Mouse (Mus musculus) C2C12 (cell line): ENCODE data around the gene Rfc5. TPM values are rescaled to one million over a fixed set of nuclear protein-coding genes. Genes with fewer than 3 reads are reported as not detected.
"Not testable (repeated sequence)": the region's sequence is repeated elsewhere in the genome, so short reads cannot be mapped to it uniquely, and the experiment has no call there.

Experiments
- H3K27me3 ChIP-seq: one replicate; pipeline ENCODE4 v1.6.1; 2011; ENCODE audit not compliant: control insufficient read depth, insufficient read depth, insufficient read length
- H3K36me3 ChIP-seq: one replicate; pipeline ENCODE4 v1.6.1; 2011; ENCODE audit not compliant: control insufficient read depth, insufficient read depth
- H3K4me3 ChIP-seq: one replicate; pipeline ENCODE4 v1.5.1; 2011; ENCODE audit warnings: mild to moderate bottlenecking, control low read depth; ENCODE audit not compliant: poor library complexity, insufficient read depth, severe bottlenecking
- H3K79me2 ChIP-seq: one replicate; pipeline ENCODE4 v1.6.1; 2011; ENCODE audit not compliant: control insufficient read depth, insufficient read depth
- H3K79me3 ChIP-seq: one replicate; pipeline ENCODE4 v1.6.1; 2011; ENCODE audit warnings: low read depth, control low read depth
- H3ac ChIP-seq: one replicate; pipeline ENCODE3; 2011; ENCODE audit warnings: low read depth; ENCODE audit not compliant: control insufficient read depth, insufficient read length
- CEBPB ChIP-seq: IDR thresholded peaks from one replicate; pipeline ENCODE4 v1.6.1; 2011; ENCODE audit warnings: low read depth, mild to moderate bottlenecking, control low read depth, moderate library complexity
- CTCF ChIP-seq: IDR thresholded peaks from one replicate; pipeline ENCODE4 v1.5.1; 2011; ENCODE audit not compliant: control insufficient read depth, insufficient read depth, insufficient read length
- FOSL1 ChIP-seq: IDR thresholded peaks from one replicate; pipeline ENCODE4 v1.8.0; 2011; ENCODE audit warnings: mild to moderate bottlenecking, low read length; ENCODE audit not compliant: poor library complexity, insufficient read depth, severe bottlenecking
- MAX ChIP-seq: IDR thresholded peaks from one replicate; pipeline ENCODE4 v1.6.1; 2011; ENCODE audit warnings: mild to moderate bottlenecking, control low read depth
- MYOD1 ChIP-seq: IDR thresholded peaks from one replicate; pipeline ENCODE4 v1.6.1; 2011; ENCODE audit warnings: low read depth; ENCODE audit not compliant: control insufficient read depth, insufficient read length
- MYOG ChIP-seq: IDR thresholded peaks from one replicate; pipeline ENCODE4 v1.6.1; 2011; ENCODE audit not compliant: control insufficient read depth, insufficient read length; ENCODE audit errors: extremely low read depth
- USF1 ChIP-seq: IDR thresholded peaks from one replicate; pipeline ENCODE4 v1.6.1; 2011; ENCODE audit warnings: low read depth, mild to moderate bottlenecking, control low read depth, moderate library complexity
- polyA plus RNA-seq: library from polyadenylated mRNA; unstranded; fragments of >200 nt; fragmentation: generic; extraction: Trizol; gene quantifications from one replicate; pipeline ENCODE4 v1.2.1, GENCODE M21; 2012; ENCODE audit warnings: missing spikeins

Rfc5 gene
- polyA plus RNA-seq, 1 experiment = 54.8 TPM

GRCm38 (mm10) chr5:117381785-117382184, 7.1 kb downstream of the Rfc5 start:
- peaks cover under 1% of the 10 kb centered on the region for H3K79me3 ChIP-seq
- H3ac ChIP-seq = no peak overlapping the region
- no peak for TF ChIP-seq MYOD1
- no peak for TF ChIP-seq CEBPB
- TF ChIP-seq FOSL1 = no peak
- no peak for TF ChIP-seq USF1
- H3K4me3 ChIP-seq = no peak overlapping the region
- peaks cover 6% of the 10 kb centered on the region for H3K79me2 ChIP-seq
- no peaks in the 10 kb centered on the region for H3K27me3 ChIP-seq
- H3K36me3 ChIP-seq = peaks cover 87% of the 10 kb centered on the region

- Histone ChIP-seq H3K4me3 (no peak overlapping the region), H3K36me3 (peaks cover 88% of the 10 kb centered on the region), H3ac (no peak overlapping the region), H3K79me3 (no peaks in the 10 kb centered on the region), H3K27me3 (no peaks in the 10 kb centered on the region), H3K79me2 (no peaks in the 10 kb centered on the region)
- TF ChIP-seq CTCF = no peak
- no peak for TF ChIP-seq MYOG
- no peak for TF ChIP-seq MYOD1
- TF ChIP-seq USF1 = no peak
- TF ChIP-seq FOSL1 = no peak
- TF ChIP-seq MAX = no peak
- no peak for TF ChIP-seq CEBPB
Observed at GRCm38 (mm10) chr5:117380199-117380598, 8.6 kb downstream of the Rfc5 start.

- not testable (repeated sequence) for H3K79me2 ChIP-seq, H3K27me3 ChIP-seq, H3ac ChIP-seq, H3K79me3 ChIP-seq, H3K4me3 ChIP-seq
- peaks cover 82% of the 10 kb centered on the region for H3K36me3 ChIP-seq
Observed at GRCm38 (mm10) chr5:117377731-117378130, 11.1 kb downstream of the Rfc5 start.

GRCm38 (mm10) chr5:117376331-117376761, 12.5 kb downstream of the Rfc5 start:
- H3K4me3 ChIP-seq = no peak overlapping the region
- no peak overlapping the region for H3ac ChIP-seq
- H3K27me3 ChIP-seq = no peaks in the 10 kb centered on the region
- no peaks in the 10 kb centered on the region for H3K79me2 ChIP-seq
- no peak for TF ChIP-seq FOSL1
- no peak for TF ChIP-seq MAX
- TF ChIP-seq USF1 = no peak
- TF ChIP-seq MYOD1 = no peak
- no peak for TF ChIP-seq CTCF
- no peak for TF ChIP-seq MYOG
- no peak for TF ChIP-seq CEBPB
- no peaks in the 10 kb centered on the region for H3K79me3 ChIP-seq
- H3K36me3 ChIP-seq = peaks cover 76% of the 10 kb centered on the region

GRCm38 (mm10) chr5:117374372-117375049, 14.3 kb downstream of the Rfc5 start:
- Histone ChIP-seq H3K4me3 (no peak overlapping the region), H3K79me2 (peaks cover 6% of the 10 kb centered on the region), H3K79me3 (peaks cover under 1% of the 10 kb centered on the region), H3K36me3 (peaks cover 74% of the 10 kb centered on the region), H3ac (no peak overlapping the region), H3K27me3 (no peaks in the 10 kb centered on the region)
- no peak for TF ChIP-seq FOSL1
- TF ChIP-seq MYOD1 = no peak
- no peak for TF ChIP-seq MAX
- TF ChIP-seq CEBPB = no peak
- TF ChIP-seq MYOG = no peak
- no peak for TF ChIP-seq CTCF
- TF ChIP-seq USF1 = no peak

- peaks cover 76% of the 10 kb centered on the region for H3K36me3 ChIP-seq
- no peak overlapping the region for H3ac ChIP-seq
Observed at GRCm38 (mm10) chr5:117373418-117373817, 15.4 kb downstream of the Rfc5 start.

More at GRCm38 (mm10) chr5:117373418-117373817, 15.4 kb downstream of the Rfc5 start:
- TF ChIP-seq MYOD1 = no peak
- no peak for TF ChIP-seq MYOG
- TF ChIP-seq CTCF = no peak
- TF ChIP-seq CEBPB = no peak
- no peak for TF ChIP-seq USF1
- no peak for TF ChIP-seq FOSL1
- TF ChIP-seq MAX = no peak
- Histone ChIP-seq H3K79me2 (peaks cover 17% of the 10 kb centered on the region), H3K4me3 (no peak overlapping the region), H3K27me3 (no peaks in the 10 kb centered on the region), H3K79me3 (peaks cover 6% of the 10 kb centered on the region)
